Mouse (Mus musculus): ENCODE data around the gene Duoxa2. TPM values are rescaled to one million over a fixed set of nuclear protein-coding genes. Genes with fewer than 3 reads are reported as not detected.

Duoxa2 gene
- polyA plus RNA-seq, 1 experiment from 2014 or later = 0.71 TPM

DNA sequence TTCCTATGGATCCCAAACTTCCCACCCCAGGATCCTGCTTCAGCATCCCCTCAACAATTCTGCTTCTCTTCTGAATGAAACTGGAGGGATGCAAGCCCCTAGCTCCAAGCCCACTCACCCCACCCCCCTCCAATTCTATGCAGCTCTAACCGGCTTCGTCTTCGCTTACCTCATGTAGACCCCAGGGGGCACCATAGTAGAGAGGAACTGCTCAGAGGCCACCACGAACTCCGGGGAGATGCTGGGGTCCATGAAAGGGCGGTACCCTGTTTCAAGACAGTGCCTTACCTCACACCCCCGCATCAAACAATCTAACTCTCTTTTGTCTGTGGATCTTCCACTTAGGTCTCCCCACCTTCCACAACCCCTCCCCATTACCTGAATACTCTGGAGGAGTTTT lies 3.8 kb upstream of the Duoxa2 start:
- Histone ChIP-seq H3K4me1 (ENCODE audit: control insufficient read depth, insufficient read depth, low read length) (no peaks in the 10 kb centered on the region), H3K27ac (replicated peaks; ENCODE audit: low read depth, low read length) (no peak overlapping the region), H3K9ac (ENCODE audit: low read depth, low read length) (no peak overlapping the region), H3K9me3 (ENCODE audit: control insufficient read depth, low read length) (no peaks in the 10 kb centered on the region), H3K27me3 (replicated peaks; ENCODE audit: control insufficient read depth, insufficient read depth, low read length) (peaks cover 65% of the 10 kb centered on the region), H3K36me3 (ENCODE audit: control insufficient read depth, insufficient read depth, low read length) (no peaks in the 10 kb centered on the region), H3K4me2 (ENCODE audit: low read depth, low read length) (no peak overlapping the region), H3K4me3 (ENCODE audit: low read depth, low read length) (no peak overlapping the region)
- ATAC-seq (ENCODE audit: low read depth) = no peak
- 6% methylated on average over 7 of the region's 7 CpGs for WGBS
- DNase-seq (ENCODE audit: low spot score) = no peak

DNA sequence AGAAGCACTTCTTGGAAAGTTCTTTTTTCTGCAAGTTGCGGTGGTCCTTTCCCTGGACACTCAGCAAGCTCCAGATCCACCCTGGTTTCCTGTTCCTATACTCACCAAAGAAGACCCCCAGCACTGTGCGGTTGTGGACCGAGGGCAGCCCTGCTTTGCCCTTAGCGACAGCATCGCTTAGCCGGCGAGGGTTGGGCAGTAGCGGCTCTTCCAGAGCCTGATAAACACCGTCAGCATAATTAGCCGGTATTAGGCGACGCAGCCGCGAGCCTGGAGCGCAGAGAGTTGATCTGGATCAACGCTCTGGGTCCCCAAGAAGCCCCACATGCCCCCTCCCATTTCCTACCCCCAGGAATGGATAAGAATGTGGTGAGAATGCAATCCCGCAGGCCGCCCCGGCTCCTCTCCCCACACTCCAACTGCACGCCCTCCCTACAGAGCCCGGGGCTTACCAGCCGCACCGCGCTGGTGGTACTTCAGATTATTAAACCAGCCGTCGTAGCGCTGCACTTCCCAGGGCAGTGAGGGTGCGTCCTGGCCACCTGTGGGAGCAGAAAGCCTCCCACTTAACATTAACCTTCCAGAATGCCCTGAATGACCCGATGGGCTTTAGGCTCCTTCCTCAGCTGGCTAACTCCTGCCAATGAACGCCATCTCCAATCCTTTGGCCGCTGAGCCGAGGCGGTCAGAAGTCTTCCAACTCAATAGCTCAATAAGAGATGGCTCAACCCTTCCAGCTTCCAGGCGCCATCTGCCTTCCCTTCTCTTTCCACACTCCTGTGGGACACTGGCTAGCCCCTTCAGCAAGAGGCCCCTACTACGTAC lies 1.2 kb upstream of the Duoxa2 start:
- Histone ChIP-seq H3K27ac (replicated peaks; ENCODE audit: low read depth, low read length) (no peak overlapping the region), H3K4me3 (ENCODE audit: low read depth, low read length) (peak overlapping the region; percentile 14), H3K9ac (ENCODE audit: low read depth, low read length) (no peak overlapping the region), H3K27me3 (replicated peaks; ENCODE audit: control insufficient read depth, insufficient read depth, low read length) (peaks cover 87% of the 10 kb centered on the region), H3K9me3 (ENCODE audit: control insufficient read depth, low read length) (no peaks in the 10 kb centered on the region), H3K4me2 (ENCODE audit: low read depth, low read length) (peak overlapping the region; percentile 28; the same call in 1 of the 2 replicates), H3K36me3 (ENCODE audit: control insufficient read depth, insufficient read depth, low read length) (no peaks in the 10 kb centered on the region), H3K4me1 (ENCODE audit: control insufficient read depth, insufficient read depth, low read length) (peaks cover 10% of the 10 kb centered on the region)
- DNase-seq (ENCODE audit: low spot score) (no peak), ATAC-seq (ENCODE audit: low read depth) (no peak)
- 1% methylated on average over 31 of the region's 35 CpGs for WGBS

DNA sequence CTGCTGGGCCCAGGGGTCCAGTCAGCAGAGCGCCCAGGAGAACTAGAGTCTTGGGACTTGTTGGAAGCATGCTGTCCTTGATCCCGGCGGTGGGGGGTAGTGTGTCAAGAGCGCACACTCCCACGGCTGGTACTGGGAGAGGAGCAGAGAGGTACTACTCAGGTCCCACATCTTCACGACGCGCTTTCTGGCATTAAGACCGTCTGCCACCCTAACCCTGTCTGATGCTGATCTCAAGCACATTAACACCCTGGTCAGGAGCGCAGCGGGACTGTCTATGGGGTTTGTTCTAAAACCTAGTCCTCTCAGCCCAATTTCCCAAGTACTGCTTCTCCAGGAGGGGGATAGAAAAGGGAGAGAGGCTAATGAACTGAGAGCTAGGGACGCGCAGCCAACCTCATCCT lies 602 bp upstream of the Duoxa2 start, which contains the start of gene Duox2:
Duox2 (minus strand) TSS at position 354 of the 404 bp plus-strand sequence.
- no peak within 1 kb of the TSS for H3K9ac ChIP-seq (ENCODE audit: low read depth, low read length)
- no peaks in the 10 kb centered on the region for H3K9me3 ChIP-seq (ENCODE audit: control insufficient read depth, low read length)
- H3K36me3 ChIP-seq (ENCODE audit: control insufficient read depth, insufficient read depth, low read length) = no peaks in the 10 kb centered on the region
- peak within 1 kb of the TSS; percentile 26 for H3K4me3 ChIP-seq (ENCODE audit: low read depth, low read length)
- WGBS = 2% methylated on average over 13 of the region's 13 CpGs
- peaks cover 94% of the 10 kb centered on the region for H3K27me3 ChIP-seq (replicated peaks; ENCODE audit: control insufficient read depth, insufficient read depth, low read length)
- peaks cover 10% of the 10 kb centered on the region for H3K4me1 ChIP-seq (ENCODE audit: control insufficient read depth, insufficient read depth, low read length)
- no peak for DNase-seq (ENCODE audit: low spot score)
- no peak for ATAC-seq (ENCODE audit: low read depth)
- no peak within 1 kb of the TSS for H3K27ac ChIP-seq (replicated peaks; ENCODE audit: low read depth, low read length)
- H3K4me2 ChIP-seq (ENCODE audit: low read depth, low read length) = peak within 1 kb of the TSS; percentile 51

DNA sequence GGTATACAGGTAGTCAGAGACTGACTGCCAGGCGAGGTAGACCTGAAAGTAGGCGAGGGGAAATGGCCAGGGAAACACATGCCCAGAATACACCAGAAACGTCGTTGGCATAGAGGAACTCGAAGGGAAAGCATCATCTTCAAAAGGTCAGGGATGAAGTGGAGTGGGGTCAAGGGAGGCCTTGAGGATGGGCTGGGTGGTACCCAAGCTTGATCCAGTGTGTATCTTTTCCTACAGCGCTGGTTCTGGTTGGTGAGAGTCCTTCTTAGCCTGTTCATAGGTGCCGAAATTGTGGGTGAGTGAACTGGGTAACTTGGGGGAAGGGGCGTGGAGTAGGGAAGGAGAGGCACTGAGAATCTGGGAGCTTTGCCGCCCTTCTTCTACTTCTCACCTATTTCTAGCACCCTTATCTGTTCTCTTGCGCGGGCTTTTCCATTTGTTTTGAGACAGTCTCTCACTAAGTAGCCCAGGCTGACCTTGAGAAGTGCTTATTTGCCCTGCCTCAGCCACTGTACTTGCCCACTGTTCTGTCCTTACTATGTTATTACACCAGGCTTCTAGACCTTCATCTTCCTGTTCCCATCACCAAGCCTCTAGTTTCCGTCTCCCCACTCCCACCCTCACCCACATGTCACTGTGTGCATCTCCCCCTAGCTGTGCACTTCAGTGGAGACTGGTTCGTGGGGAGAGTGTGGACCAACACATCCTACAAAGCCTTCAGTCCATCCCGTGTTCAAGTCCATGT lies 1.4 kb downstream of the Duoxa2 start:
- WGBS = 8% methylated on average over 14 of the region's 14 CpGs
- H3K4me3 ChIP-seq (ENCODE audit: low read depth, low read length) = no peak overlapping the region
- H3K27ac ChIP-seq (replicated peaks; ENCODE audit: low read depth, low read length) = no peak overlapping the region
- no peaks in the 10 kb centered on the region for H3K9me3 ChIP-seq (ENCODE audit: control insufficient read depth, low read length)
- no peak for DNase-seq (ENCODE audit: low spot score)
- ATAC-seq (ENCODE audit: low read depth) = no peak
- H3K4me1 ChIP-seq (ENCODE audit: control insufficient read depth, insufficient read depth, low read length) = peaks cover 10% of the 10 kb centered on the region
- H3K9ac ChIP-seq (ENCODE audit: low read depth, low read length) = no peak overlapping the region
- H3K27me3 ChIP-seq (replicated peaks; ENCODE audit: control insufficient read depth, insufficient read depth, low read length) = peaks cover 94% of the 10 kb centered on the region
- H3K36me3 ChIP-seq (ENCODE audit: control insufficient read depth, insufficient read depth, low read length) = no peaks in the 10 kb centered on the region
- H3K4me2 ChIP-seq (ENCODE audit: low read depth, low read length) = no peak overlapping the region

DNA sequence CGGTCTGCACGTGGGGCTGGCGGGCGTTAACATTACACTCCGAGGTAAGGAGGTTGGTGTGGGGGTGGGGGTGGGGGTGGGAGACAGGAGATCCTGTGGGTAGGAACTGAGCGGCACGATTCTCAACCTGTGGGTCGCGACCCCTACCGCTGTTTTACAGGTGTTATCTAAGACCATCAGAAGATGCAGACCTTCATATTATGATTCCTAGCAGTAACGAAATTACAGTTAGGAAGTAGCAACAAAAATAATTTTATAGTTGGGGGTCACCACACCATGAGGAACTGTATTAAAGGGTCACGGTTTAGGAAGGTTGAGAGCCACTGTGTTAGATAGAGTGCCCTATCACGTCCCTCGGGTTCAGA lies 1.9 kb downstream of the Duoxa2 start:
- ATAC-seq (ENCODE audit: low read depth) (no peak), DNase-seq (ENCODE audit: low spot score) (no peak)
- 3% methylated on average over 14 of the region's 14 CpGs for WGBS
- no peaks in the 10 kb centered on the region for H3K36me3 ChIP-seq (ENCODE audit: control insufficient read depth, insufficient read depth, low read length)
- H3K9me3 ChIP-seq (ENCODE audit: control insufficient read depth, low read length) = no peaks in the 10 kb centered on the region
- peak overlapping the region; percentile 67; the same call in 1 of the 2 replicates for H3K4me2 ChIP-seq (ENCODE audit: low read depth, low read length)
- H3K4me1 ChIP-seq (ENCODE audit: control insufficient read depth, insufficient read depth, low read length) = peaks cover 10% of the 10 kb centered on the region
- H3K27ac ChIP-seq (replicated peaks; ENCODE audit: low read depth, low read length) = no peak overlapping the region
- H3K4me3 ChIP-seq (ENCODE audit: low read depth, low read length) = peak overlapping the region; percentile 42; the same call in 1 of the 2 replicates
- no peak overlapping the region for H3K9ac ChIP-seq (ENCODE audit: low read depth, low read length)
- H3K27me3 ChIP-seq (replicated peaks; ENCODE audit: control insufficient read depth, insufficient read depth, low read length) = peaks cover 89% of the 10 kb centered on the region

DNA sequence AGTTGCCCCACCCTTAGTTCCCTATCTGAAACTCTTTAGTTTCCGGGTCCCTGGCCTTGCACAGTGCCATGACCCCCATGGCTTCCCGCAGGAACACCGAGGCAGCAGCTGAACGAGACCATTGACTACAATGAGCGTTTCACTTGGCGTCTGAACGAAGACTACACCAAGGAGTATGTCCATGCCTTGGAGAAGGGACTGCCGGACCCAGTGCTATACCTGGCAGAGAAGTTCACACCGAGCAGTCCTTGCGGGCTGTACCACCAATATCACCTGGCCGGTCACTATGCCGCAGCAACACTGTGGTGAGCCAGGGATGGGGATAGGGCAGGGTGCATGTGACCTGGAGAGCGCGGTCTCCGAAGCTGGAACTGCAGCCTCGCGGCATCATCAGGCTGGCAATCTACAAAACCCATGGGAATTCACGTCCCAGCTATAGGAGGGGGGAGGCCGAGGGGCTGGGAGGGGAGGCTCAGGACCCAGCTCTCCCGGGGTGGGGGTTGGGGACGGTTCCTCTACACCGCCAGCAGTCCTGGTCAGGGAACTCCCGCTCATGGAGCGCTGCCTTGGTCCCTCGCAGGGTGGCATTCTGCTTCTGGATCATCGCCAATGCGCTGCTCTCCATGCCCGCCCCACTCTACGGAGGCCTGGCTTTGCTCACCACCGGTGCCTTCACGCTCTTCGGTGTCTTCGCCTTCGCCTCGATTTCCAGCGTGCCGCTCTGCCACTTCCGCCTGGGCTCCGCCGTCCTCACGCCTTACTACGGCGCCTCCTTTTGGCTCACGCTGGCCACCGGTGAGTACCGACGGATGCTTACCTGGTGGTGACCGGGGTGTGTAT lies 2.6 kb downstream of the Duoxa2 start:
- Histone ChIP-seq H3K27ac (replicated peaks; ENCODE audit: low read depth, low read length) (no peak overlapping the region), H3K4me2 (ENCODE audit: low read depth, low read length) (peak overlapping the region; percentile 67), H3K9me3 (ENCODE audit: control insufficient read depth, low read length) (no peaks in the 10 kb centered on the region), H3K27me3 (replicated peaks; ENCODE audit: control insufficient read depth, insufficient read depth, low read length) (peaks cover 86% of the 10 kb centered on the region), H3K4me3 (ENCODE audit: low read depth, low read length) (peak overlapping the region; percentile 42), H3K9ac (ENCODE audit: low read depth, low read length) (peak overlapping the region; percentile 48), H3K4me1 (ENCODE audit: control insufficient read depth, insufficient read depth, low read length) (peaks cover 10% of the 10 kb centered on the region), H3K36me3 (ENCODE audit: control insufficient read depth, insufficient read depth, low read length) (no peaks in the 10 kb centered on the region)
- under 1% methylated on average over 41 of the region's 48 CpGs for WGBS
- DNase-seq (ENCODE audit: low spot score) (no peak), ATAC-seq (ENCODE audit: low read depth) (0 out of 2 replicates have a peak, but pooled peaks have one; percentile 31)

DNA sequence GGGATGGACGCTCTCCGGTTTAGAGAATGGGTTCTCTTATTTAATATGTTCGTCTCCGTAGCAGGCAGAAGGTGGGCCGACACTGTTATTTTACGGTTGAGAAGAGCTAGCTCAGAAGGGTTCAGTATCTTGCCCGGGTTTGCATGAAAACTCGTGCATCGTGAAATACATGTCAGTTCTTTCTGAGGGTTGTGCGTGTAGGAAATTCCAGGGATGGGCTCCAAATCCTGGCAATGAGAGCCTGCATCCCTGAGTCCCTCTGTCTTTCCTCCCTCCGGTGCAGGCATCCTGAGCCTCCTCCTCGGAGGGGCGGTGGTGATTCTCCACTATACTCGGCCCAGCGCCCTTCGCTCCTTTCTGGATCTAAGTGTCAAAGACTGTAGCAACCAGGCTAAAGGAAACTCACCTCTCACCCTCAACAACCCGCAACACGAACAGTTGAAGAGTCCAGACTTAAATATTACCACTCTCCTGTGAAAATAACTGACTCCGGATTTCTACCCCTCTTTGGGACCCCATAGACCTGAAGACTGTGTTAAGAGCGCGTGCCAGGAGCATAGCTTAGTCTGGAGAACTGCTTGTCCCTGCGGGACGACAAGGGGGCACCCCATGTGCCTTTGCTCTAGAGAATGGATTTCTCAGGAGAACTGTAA lies 3.3 kb downstream of the Duoxa2 start:
- no peaks in the 10 kb centered on the region for H3K36me3 ChIP-seq (ENCODE audit: control insufficient read depth, insufficient read depth, low read length)
- no peaks in the 10 kb centered on the region for H3K9me3 ChIP-seq (ENCODE audit: control insufficient read depth, low read length)
- H3K27me3 ChIP-seq (replicated peaks; ENCODE audit: control insufficient read depth, insufficient read depth, low read length) = peaks cover 87% of the 10 kb centered on the region
- no peak overlapping the region for H3K27ac ChIP-seq (replicated peaks; ENCODE audit: low read depth, low read length)
- WGBS = 5% methylated on average over 23 of the region's 23 CpGs
- peak overlapping the region; percentile 48 for H3K9ac ChIP-seq (ENCODE audit: low read depth, low read length)
- DNase-seq (ENCODE audit: low spot score) (no peak), ATAC-seq (ENCODE audit: low read depth) (no peak)
- peaks cover 10% of the 10 kb centered on the region for H3K4me1 ChIP-seq (ENCODE audit: control insufficient read depth, insufficient read depth, low read length)
- H3K4me3 ChIP-seq (ENCODE audit: low read depth, low read length) = peak overlapping the region; percentile 42
- H3K4me2 ChIP-seq (ENCODE audit: low read depth, low read length) = peak overlapping the region; percentile 67
